Mouse (Mus musculus): ENCODE results near the gene Nrg3.
"Not testable (repeated sequence)": the region's sequence is repeated elsewhere in the genome, so short reads cannot be mapped to it uniquely, and the experiment has no call there.

Gene Nrg3

GRCm38 (mm10) chr14:39191946-39192345 lies 280.9 kb downstream of the Nrg3 start:
- DNase-seq: no peak

GRCm38 (mm10) chr14:39173709-39174108 lies 299.2 kb downstream of the Nrg3 start:
- no peak for DNase-seq

GRCm38 (mm10) chr14:39160140-39160539 lies 312.7 kb downstream of the Nrg3 start:
- no peak for DNase-seq

GRCm38 (mm10) chr14:39155462-39155861 lies 317.4 kb downstream of the Nrg3 start:
- no peak for DNase-seq

GRCm38 (mm10) chr14:39129766-39130165 lies 343.1 kb downstream of the Nrg3 start:
- DNase-seq: no peak

GRCm38 (mm10) chr14:39117977-39118376 lies 354.9 kb downstream of the Nrg3 start:
- DNase-seq: peak; percentile 30 to 46

- DNase-seq: not testable (repeated sequence)
Measured at GRCm38 (mm10) chr14:39116522-39117231, 356.2 kb downstream of the Nrg3 start.

DNA sequence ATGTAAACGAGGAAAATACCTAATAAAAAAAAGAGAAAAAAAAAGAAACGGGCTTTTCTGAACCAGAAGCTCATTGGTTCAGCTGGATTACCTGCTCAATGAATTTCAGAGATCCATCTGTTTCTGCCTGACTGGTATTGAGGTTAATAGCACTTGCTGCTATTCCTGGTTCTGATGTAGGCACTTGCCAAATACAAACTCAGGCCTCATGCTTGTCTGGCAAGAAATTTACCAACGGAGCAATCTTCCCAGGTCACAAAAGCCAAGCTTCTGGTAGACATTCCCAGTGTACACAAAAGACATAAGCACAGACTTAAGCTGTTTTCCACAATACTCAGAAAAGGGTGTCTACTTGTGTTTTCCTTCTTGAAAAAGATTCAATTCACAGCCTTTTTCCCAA lies 363.3 kb downstream of the Nrg3 start:
- no peak for DNase-seq

DNA sequence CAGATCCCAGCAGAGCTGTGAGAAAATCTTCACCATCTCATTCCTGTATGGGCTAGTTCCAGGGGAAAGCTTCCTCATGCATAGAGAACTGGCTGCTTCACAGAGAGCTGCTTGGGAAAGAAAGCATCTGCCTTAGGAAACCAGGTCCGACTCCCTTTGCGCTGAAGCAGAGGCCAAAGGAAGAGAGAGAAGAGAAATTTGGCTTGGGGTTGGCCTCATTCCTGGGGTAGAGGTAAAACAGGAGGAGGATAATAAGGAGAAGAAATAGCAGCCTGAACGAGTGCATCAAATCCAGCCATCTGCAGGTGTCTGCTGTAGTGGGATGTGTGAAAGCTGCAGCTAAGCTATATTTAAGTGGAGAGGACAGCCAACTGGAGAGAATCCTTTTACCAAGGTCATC lies 366.1 kb downstream of the Nrg3 start:
- no peak for DNase-seq

- DNase-seq: no peak
Measured at GRCm38 (mm10) chr14:39095219-39095618, 377.7 kb downstream of the Nrg3 start.

GRCm38 (mm10) chr14:39079461-39079860 lies 393.4 kb downstream of the Nrg3 start:
- no peak for DNase-seq

DNA sequence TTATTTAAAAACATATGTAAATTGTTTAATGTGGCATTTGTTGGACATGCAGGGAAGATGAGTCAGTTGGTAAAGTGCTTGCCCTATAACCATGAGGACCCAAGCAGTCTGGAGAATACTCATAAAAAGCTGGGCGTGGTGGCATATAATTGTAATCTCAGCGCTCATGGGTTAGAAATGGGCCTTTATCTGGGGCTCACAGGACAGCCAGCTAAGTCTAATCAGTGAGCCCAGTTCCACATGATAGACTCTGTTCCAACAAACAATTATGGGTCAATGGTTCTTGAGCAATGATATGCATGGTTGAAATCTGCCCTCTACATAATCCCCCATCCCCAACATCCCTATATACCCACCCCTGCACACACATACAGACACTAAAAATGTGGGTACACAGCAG lies 421.3 kb downstream of the Nrg3 start:
- no peak for DNase-seq

GRCm38 (mm10) chr14:39049021-39049420 lies 423.9 kb downstream of the Nrg3 start:
- no peak for DNase-seq

- no peak for DNase-seq
Measured at GRCm38 (mm10) chr14:39044290-39044689, 428.6 kb downstream of the Nrg3 start.

- DNase-seq: no peak
Measured at GRCm38 (mm10) chr14:39043793-39044192, 429.1 kb downstream of the Nrg3 start.

DNA sequence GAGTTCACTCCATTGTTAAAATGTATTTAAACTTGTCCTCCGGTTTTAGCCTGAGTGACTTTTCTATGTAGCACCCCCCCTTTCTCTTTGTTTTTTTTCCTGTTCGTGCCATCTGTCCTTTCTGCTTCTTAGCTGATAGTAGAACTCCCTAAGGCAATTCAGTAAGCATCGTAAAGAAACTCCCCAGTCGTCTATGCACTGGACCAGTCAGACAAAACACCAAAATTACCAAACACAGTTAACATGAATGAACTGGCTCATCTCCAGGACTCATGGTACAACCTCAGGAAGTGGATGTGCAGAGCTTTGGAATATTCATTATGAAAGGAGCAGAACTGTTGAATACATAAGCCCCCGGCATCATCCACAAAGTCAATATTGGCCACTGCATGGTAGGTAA lies 429.5 kb downstream of the Nrg3 start:
- DNase-seq: no peak

GRCm38 (mm10) chr14:39039046-39039445 lies 433.8 kb downstream of the Nrg3 start:
- no peak for DNase-seq

GRCm38 (mm10) chr14:39034482-39034881 lies 438.4 kb downstream of the Nrg3 start:
- DNase-seq: no peak

- no peak for DNase-seq
Measured at GRCm38 (mm10) chr14:39023065-39023464, 449.8 kb downstream of the Nrg3 start.

DNA sequence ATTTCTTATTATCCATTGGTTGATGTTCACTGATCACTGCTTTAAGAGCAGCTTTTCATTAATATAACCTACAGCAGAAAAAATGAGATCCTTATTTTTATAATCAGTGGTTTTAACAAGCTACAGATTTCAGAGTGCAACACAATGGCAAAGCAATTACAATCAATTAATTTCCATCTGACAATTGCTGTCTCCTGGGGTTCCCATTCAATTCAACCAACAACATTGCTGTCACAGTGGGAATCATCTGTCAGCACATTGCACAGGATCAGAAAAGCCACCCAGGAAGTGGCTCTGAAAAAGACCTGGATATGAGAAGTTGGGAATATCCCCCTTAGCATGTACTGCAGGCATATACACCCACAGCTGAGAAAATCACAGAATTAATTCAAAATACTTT lies 458.8 kb downstream of the Nrg3 start:
- DNase-seq: no peak

DNA sequence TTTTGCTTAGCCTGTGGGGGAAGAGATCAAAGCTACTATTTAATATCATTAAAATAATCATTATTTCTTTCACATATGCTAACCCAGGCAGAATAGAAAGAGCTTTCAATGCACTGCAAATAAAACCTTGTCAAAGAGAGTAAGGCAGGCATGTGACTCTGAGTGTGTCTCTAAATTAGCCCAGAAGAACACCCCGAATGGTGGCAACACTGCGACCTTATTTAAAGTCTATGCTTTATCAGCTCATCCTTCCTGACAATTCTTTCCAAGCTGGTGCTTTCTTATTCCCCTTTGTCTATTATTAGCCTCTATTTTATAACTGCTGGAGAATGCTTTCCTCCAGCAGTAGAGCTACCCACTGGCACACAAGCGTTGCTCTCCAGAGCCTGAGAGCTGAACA lies 475.0 kb downstream of the Nrg3 start:
- DNase-seq: no peak

DNA sequence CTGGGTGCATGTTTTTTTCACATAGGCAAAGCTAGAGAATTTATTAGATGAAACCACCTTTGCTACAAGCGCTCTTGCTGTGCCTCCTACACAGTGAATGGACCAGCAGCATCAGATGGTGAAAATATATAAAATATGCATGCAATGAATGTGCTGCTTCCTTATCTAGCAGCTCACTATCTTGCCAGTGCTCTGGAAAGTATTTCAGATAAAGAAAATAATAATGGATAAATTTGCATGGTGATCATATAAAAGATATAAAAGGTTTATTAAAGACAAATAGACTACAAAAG lies 480.4 kb downstream of the Nrg3 start:
- no peak for DNase-seq

DNA sequence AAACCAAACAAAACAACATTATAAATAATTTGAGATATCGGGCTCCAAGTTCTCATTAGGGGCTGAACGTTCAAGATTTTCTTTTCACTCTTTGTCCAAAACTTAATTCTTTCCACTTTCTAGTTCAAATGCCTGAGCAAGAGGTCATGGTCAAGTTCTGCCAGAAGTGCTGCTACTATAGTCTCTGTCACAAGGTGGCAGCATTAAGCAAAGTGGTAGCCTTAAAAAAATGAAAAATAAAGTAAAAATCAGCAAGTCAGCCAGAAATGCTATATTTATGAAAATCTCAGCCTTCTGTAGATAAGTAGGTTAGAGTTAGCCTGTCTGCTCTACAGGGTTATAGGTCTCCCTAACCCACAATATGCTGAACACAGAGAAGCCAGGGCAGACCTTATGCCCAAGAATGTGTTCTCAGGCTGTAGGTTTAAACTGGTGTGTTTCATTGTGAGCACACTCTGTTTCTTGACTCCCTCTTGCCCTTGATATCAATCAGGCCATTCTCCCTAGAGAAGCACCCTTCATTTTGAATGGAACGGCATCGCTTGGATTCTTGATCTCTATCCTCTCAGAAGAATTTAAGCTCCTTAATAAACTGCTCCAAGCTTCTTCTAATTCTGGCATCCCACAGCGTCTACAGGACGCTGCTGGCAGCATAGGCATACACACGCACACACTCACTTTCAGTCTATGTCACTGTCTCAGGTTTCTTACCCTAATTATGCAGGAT lies 480.9 kb downstream of the Nrg3 start:
- DNase-seq: peak in 1 of 2 experiments; percentile 20

DNA sequence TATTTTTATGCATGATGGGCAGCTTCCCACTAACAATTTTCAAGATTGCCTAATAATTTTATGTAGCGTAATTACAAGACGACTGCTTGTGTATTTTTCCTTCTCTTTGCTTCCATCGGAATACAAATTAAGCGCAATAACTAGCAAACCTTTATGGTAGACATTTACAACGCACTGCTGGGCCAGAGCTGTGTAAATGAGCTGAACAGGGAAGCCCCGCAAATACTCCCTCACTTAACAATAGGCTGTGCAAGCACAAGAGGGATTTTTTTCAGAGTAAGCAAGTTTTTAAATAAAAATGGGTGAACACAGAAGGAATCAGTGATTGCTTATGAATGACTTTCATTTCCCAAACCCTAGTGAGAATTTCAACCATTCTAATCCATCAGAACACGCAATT lies 513.5 kb downstream of the Nrg3 start:
- DNase-seq: no peak

DNA sequence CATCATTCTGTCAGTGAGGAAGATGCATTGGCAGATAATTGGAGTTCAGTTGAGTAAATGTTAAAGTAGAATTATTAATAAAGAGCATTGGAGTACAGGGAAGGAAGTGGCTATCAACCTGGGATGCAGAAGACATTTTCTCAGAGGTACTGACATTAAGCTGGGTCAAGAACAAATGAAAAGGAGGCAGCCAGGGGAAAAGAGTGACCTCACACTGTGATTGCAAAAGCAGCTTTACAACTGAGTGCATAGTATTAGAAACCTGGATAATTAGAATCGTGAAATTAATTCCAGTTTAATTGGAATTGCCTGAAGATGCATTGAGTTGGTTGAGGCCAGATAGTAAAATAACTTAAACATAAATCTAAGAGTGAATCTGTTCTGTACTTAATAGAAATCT lies 535.4 kb downstream of the Nrg3 start:
- no peak for DNase-seq
